Mouse (Mus musculus) intestine, postnatal 0 days (tissue): ENCODE data around the gene Gigyf1. TPM values are rescaled to one million over a fixed set of nuclear protein-coding genes. Genes with fewer than 3 reads are reported as not detected.
A peak's percentile ranks its signal among the peaks of the same experiment; 100 is the strongest.

Experiments
- ATAC-seq: fragments of 200-750 bp; cut with Nextera tagmentation; 2 replicates; pipeline ENCODE4 v1.8.0; 2017; ENCODE audit warnings: mild to moderate bottlenecking, moderate TSS enrichment, moderate library complexity
- H3K27ac ChIP-seq: fragments of 300-500 bp; sonication (generic); 2 replicates; pipeline ENCODE4 v1.5.1; 2014; ENCODE audit warnings: mild to moderate bottlenecking, low read depth, low read length, moderate library complexity
- H3K27me3 ChIP-seq: fragments of 300-500 bp; sonication (generic); replicated peaks from 2 replicates; pipeline ENCODE4 v1.6.1; 2014; ENCODE audit warnings: low read length, mixed read lengths; ENCODE audit not compliant: control insufficient read depth, insufficient read depth
- H3K36me3 ChIP-seq: fragments of 300-500 bp; sonication (generic); 2 replicates; pipeline ENCODE4 v1.6.1; 2014; ENCODE audit warnings: mild to moderate bottlenecking, moderate library complexity; ENCODE audit not compliant: control insufficient read depth, insufficient read depth
- H3K4me1 ChIP-seq: fragments of 300-500 bp; sonication (generic); replicated peaks from 2 replicates; pipeline ENCODE4 v1.6.1; 2014; ENCODE audit warnings: antibody characterized with exemption, low read length, mixed read lengths; ENCODE audit not compliant: control insufficient read depth, insufficient read depth
- H3K4me2 ChIP-seq: fragments of 300-500 bp; sonication (generic); replicated peaks from 2 replicates; pipeline ENCODE4 v1.6.1; 2014; ENCODE audit warnings: low read depth, mild to moderate bottlenecking, moderate library complexity
- H3K4me3 ChIP-seq: fragments of 300-500 bp; sonication (generic); 2 replicates; pipeline ENCODE4 v1.5.1; 2014; ENCODE audit warnings: low read depth, low read length
- H3K9ac ChIP-seq: fragments of 300-500 bp; sonication (generic); 2 replicates; pipeline ENCODE4 v1.6.1; 2014; ENCODE audit warnings: mild to moderate bottlenecking, low read depth, low read length
- H3K9me3 ChIP-seq: fragments of 300-500 bp; sonication (generic); 2 replicates; pipeline ENCODE4 v1.6.1; 2016; ENCODE audit warnings: mixed run types; ENCODE audit not compliant: control insufficient read depth
- CTCF ChIP-seq: sonication (generic); IDR thresholded peaks from 2 replicates; pipeline ENCODE4 v1.5.1; 2016; ENCODE audit warnings: low read depth, mild to moderate bottlenecking, control low read depth, antibody characterized with exemption, moderate library complexity
- WGBS: fragments of 180-500 bp; shearing (Covaris S2); extraction: QIAGEN DNeasy Blood & Tissue Kit; methylation state at CpG from one replicate; pipeline ENCODE4 v1.1.7; 2014; 5-methylcytosine and 5-hydroxymethylcytosine counted together
- polyA plus RNA-seq: library from polyadenylated mRNA; unstranded; fragments of >200 nt; fragmentation: Nextera tagmentation; extraction: Ambion mirVana; gene quantifications from 2 replicates; pipeline ENCODE4 v1.2.1, GENCODE M21; 2015

Gene Gigyf1
- polyA plus RNA-seq, 1 experiment from 2014 or later = 4.7 TPM

DNA sequence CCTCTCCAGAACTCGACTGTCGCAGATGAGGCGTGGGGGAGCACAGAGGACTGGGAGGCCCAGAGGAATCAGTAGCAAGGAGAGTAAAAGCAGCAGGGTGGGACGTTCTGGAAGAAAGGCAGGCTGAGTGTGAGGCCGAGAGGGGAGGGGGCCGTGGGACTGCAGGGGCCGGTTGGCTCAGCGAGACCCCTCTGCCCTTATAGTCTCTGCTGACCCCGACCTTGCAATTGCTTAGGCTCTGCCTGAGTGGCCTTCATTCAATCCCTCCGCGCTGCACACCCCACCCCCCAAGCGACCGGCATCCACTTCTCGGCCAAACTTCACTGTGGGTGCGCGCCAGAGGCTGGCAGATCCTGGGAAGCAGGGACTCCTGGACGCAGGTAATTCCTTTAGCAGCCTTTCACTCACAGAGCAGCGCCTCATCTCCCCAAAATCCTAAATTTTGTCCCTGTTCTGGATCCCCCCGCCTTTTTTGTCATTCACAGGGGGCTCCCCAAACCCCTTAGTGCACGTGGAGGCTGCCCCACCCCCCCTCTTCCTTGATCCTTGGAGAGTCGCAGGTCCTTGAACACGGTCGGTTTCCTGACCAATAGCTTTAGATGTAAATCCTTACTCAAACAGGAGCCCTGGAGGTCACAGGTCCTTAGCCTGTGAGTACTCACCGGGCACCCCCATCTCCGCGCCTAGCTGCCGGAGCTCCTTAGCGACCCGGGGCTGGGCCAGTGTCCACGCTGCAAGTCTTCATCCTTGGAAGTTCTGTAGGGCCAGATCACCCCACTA is 33.1 kb upstream of the Gigyf1 start:
- Histone ChIP-seq H3K27me3 (peaks cover 4% of the 10 kb centered on the region; the same call in 1 of the 2 replicates), H3K4me1 (no peaks in the 10 kb centered on the region), H3K27ac (no peak overlapping the region), H3K4me2 (peak overlapping the region; percentile 54), H3K9ac (no peak overlapping the region), H3K36me3 (no peaks in the 10 kb centered on the region), H3K4me3 (0 out of 2 replicates have a peak overlapping the region, but pooled peaks have one; percentile 18), H3K9me3 (no peaks in the 10 kb centered on the region)
- ATAC-seq = no peak
- WGBS = 14% methylated on average over 30 of the region's 30 CpGs
- no peak for TF ChIP-seq CTCF

- 4% methylated on average over 17 of the region's 17 CpGs for whole genome bisulfite sequencing
- no peak overlapping the region for H3K27ac ChIP-seq
- no peak for ATAC-seq
- no peaks in the 10 kb centered on the region for H3K4me1 ChIP-seq
- peaks cover 4% of the 10 kb centered on the region; the same call in 1 of the 2 replicates for H3K27me3 ChIP-seq
- no peaks in the 10 kb centered on the region for H3K36me3 ChIP-seq
- peak overlapping the region; percentile 54 for H3K4me2 ChIP-seq
- H3K9me3 ChIP-seq = no peaks in the 10 kb centered on the region
- no peak overlapping the region for H3K9ac ChIP-seq
- H3K4me3 ChIP-seq = 0 out of 2 replicates have a peak overlapping the region, but pooled peaks have one; percentile 18
- no peak for TF ChIP-seq CTCF
Observed at GRCm38 (mm10) chr5:137485851-137486155, 32.5 kb upstream of the Gigyf1 start.

GRCm38 (mm10) chr5:137487616-137488015 is 30.7 kb upstream of the Gigyf1 start:
- H3K27ac ChIP-seq = no peak overlapping the region
- no peak overlapping the region for H3K4me2 ChIP-seq
- H3K27me3 ChIP-seq = peaks cover 4% of the 10 kb centered on the region; the same call in 1 of the 2 replicates
- no peak overlapping the region for H3K9ac ChIP-seq
- ATAC-seq = no peak
- H3K4me1 ChIP-seq = no peaks in the 10 kb centered on the region
- no peak overlapping the region for H3K4me3 ChIP-seq
- no peaks in the 10 kb centered on the region for H3K9me3 ChIP-seq
- WGBS = 89% methylated on average over 7 of the region's 7 CpGs
- no peaks in the 10 kb centered on the region for H3K36me3 ChIP-seq
- peak; percentile 37; the same call in 1 of the 2 replicates for TF ChIP-seq CTCF

DNA sequence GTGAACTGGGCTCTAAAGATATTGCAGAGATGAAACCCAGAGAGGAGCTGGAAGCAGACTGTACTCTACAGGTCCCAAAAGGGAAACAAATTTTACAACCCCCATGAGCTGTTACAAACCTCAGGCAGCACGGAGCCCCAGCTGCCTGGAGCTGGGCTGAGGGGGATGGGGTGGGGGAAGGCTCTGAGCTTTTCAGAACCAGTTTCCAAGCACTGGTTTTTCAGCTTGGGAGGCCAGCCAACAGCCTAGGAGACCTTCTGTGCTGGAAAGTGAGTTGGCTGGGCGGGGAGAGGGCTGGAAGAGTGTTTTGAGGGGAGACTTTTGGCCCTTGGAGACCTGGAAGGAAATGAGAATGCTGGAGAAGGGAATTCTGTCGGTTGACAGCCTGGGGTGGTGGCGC is 26.8 kb upstream of the Gigyf1 start:
- Histone ChIP-seq H3K27ac (no peak overlapping the region), H3K4me3 (no peak overlapping the region), H3K9me3 (no peaks in the 10 kb centered on the region), H3K4me2 (no peak overlapping the region), H3K36me3 (no peaks in the 10 kb centered on the region), H3K9ac (no peak overlapping the region), H3K4me1 (no peaks in the 10 kb centered on the region), H3K27me3 (no peaks in the 10 kb centered on the region)
- no peak for TF ChIP-seq CTCF
- ATAC-seq = no peak
- 50% methylated on average over 4 of the region's 4 CpGs for WGBS

DNA sequence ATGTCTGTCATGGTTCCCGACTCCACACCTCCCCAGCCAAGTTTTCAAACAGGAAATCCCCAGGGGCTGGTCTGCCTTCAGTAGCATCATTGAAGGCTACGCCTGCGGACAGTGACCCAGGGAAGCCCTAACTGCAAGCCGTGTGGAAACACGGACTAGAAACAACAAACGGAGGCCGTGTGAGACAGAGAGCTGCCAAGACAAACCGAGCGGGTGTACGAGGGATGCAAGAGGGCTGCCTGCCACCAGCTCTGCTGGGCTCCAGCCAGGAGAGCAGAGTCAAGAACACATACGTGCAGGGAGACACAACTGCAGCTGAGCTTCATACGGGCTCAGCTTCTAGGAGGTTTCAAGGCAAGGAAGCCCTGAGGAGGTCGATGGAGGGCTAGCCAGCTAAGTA is 24.5 kb upstream of the Gigyf1 start:
- no peaks in the 10 kb centered on the region for H3K36me3 ChIP-seq
- H3K4me2 ChIP-seq = no peak overlapping the region
- no peaks in the 10 kb centered on the region for H3K9me3 ChIP-seq
- H3K27me3 ChIP-seq = no peaks in the 10 kb centered on the region
- TF ChIP-seq CTCF = no peak
- no peak overlapping the region for H3K9ac ChIP-seq
- 66% methylated on average over 13 of the region's 13 CpGs for WGBS
- H3K4me3 ChIP-seq = no peak overlapping the region
- no peaks in the 10 kb centered on the region for H3K4me1 ChIP-seq
- no peak for ATAC-seq
- H3K27ac ChIP-seq = no peak overlapping the region

GRCm38 (mm10) chr5:137500186-137500585 is 18.2 kb upstream of the Gigyf1 start:
- no peak for ATAC-seq
- no peaks in the 10 kb centered on the region for H3K4me1 ChIP-seq
- H3K27ac ChIP-seq = no peak overlapping the region
- H3K9ac ChIP-seq = no peak overlapping the region
- no peaks in the 10 kb centered on the region for H3K9me3 ChIP-seq
- TF ChIP-seq CTCF = no peak
- H3K4me3 ChIP-seq = no peak overlapping the region
- no peaks in the 10 kb centered on the region for H3K27me3 ChIP-seq
- no peaks in the 10 kb centered on the region for H3K36me3 ChIP-seq
- no peak overlapping the region for H3K4me2 ChIP-seq
- WGBS = 94% methylated on average over 7 of the region's 7 CpGs
